Mouse (Mus musculus): Measurements from ENCODE around the gene Wdr24. TPM values are rescaled to one million over a fixed set of nuclear protein-coding genes. Genes with fewer than 3 reads are reported as not detected.
A peak's percentile ranks its signal among the peaks of the same experiment; 100 is the strongest.

Gene Wdr24
- polyA plus RNA-seq, 1 experiment: 33.6 TPM

DNA sequence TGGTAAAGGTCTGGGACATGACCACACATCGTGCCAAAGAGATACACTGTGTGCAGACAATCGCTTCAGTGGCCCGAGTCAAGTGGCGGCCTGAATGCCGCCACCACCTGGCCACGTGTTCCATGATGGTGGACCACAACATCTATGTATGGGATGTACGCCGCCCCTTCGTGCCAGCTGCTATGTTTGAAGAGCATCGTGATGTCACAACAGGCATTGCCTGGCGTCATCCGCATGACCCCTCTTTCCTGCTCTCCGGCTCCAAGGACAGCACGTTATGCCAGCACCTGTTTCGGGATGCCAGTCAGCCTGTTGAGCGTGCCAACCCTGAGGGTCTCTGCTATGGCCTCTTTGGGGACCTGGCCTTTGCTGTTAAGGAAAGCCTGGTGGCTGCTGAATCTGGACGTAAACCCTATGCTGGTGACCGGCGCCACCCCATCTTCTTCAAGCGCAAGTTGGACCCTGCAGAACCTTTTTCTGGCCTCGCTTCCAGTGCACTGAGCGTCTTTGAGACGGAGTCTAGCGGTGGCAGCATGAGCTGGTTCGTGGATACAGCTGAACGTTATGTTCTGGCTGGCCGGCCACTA is 2.6 kb downstream of the Wdr24 start:
- Histone ChIP-seq H3K4me1 (ENCODE audit: control insufficient read depth, insufficient read depth, insufficient read length) (peaks cover 21% of the 10 kb centered on the region), H3K4me3 (ENCODE audit: extremely low read depth, insufficient read depth, insufficient read length) (no peak overlapping the region), H3K27me3 (ENCODE audit: control insufficient read depth, insufficient read depth, low read length) (no peaks in the 10 kb centered on the region), H3K27ac (ENCODE audit: insufficient read depth, low read length) (no peak overlapping the region), H3K36me3 (ENCODE audit: control insufficient read depth, insufficient read depth, low read length) (peaks cover 11% of the 10 kb centered on the region)
- no peak for TF ChIP-seq POLR2A (IDR thresholded peaks at IDR 0.05; ENCODE audit: low read depth, low read length)
- TF ChIP-seq CTCF (IDR thresholded peaks at IDR 0.05; ENCODE audit: extremely low read depth, insufficient read depth, insufficient read length, insufficient replicate concordance): no peak
- 96% methylated on average over 27 of the region's 27 CpGs for WGBS
- no peak for DNase-seq (ENCODE audit: low read depth in 1 of 2, low spot score in 2 of 2)

DNA sequence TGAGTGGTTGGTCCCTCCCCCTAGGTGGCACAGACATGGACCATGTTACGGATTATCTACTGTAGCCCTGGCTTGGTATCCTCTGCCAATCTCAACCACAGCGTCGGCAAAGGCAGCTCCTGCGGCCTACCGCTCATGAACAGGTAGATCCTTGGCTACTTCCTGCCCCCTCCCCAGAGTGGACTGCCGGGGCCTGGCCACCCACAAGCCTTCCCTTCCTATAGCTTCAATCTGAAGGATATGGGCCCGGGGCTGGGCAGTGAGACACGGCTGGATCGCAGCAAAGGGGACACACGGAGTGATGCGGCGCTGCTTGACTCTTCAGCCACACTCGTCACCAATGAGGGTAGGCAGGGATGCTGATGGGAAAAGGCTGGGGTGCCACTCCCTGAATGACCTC is 3.6 kb downstream of the Wdr24 start:
- no peak overlapping the region for H3K27ac ChIP-seq (ENCODE audit: insufficient read depth, low read length)
- TF ChIP-seq POLR2A (IDR thresholded peaks at IDR 0.05; ENCODE audit: low read depth, low read length): no peak
- no peak for TF ChIP-seq CTCF (IDR thresholded peaks at IDR 0.05; ENCODE audit: extremely low read depth, insufficient read depth, insufficient read length, insufficient replicate concordance)
- no peak for DNase-seq (ENCODE audit: low read depth in 1 of 2, low spot score in 2 of 2)
- H3K36me3 ChIP-seq (ENCODE audit: control insufficient read depth, insufficient read depth, low read length): peaks cover 16% of the 10 kb centered on the region
- no peak overlapping the region for H3K4me3 ChIP-seq (ENCODE audit: extremely low read depth, insufficient read depth, insufficient read length)
- peaks cover 28% of the 10 kb centered on the region for H3K4me1 ChIP-seq (ENCODE audit: control insufficient read depth, insufficient read depth, insufficient read length)
- 96% methylated on average over 13 of the region's 13 CpGs for WGBS
- no peaks in the 10 kb centered on the region for H3K27me3 ChIP-seq (ENCODE audit: control insufficient read depth, insufficient read depth, low read length)

DNA sequence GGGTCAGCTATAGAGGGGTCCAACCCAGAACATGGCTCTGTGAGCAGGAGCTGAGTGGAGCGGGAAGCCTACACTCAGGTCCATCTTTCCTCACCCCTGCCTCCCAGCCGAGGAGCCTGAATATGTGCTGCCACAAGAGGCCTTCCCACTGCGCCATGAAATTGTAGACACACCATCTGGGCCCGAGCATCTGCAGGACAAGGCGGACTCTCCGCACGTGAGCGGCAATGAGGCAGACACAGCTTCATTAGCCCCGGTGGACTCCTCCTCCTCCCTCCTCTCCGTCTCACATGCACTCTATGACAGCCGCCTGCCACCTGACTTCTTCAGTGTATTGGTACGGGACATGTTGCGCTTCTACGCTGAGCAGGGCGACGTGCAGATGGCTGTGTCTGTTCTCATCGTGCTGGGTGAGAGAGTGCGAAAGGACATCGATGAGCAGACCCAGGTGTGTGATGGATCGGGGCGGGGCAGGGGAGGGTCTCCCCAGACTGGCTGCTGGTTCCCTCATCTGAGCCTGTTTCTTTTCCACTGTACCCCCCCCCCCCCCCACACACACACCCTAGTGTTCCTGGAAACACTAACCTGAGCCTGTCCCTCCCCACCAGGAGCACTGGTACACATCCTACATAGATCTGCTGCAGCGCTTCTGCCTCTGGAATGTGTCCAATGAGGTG is 4.3 kb downstream of the Wdr24 start:
- TF ChIP-seq CTCF (IDR thresholded peaks at IDR 0.05; ENCODE audit: extremely low read depth, insufficient read depth, insufficient read length, insufficient replicate concordance) (no peak), POLR2A (IDR thresholded peaks at IDR 0.05; ENCODE audit: low read depth, low read length) (no peak)
- Histone ChIP-seq H3K27ac (ENCODE audit: insufficient read depth, low read length) (no peak overlapping the region), H3K4me1 (ENCODE audit: control insufficient read depth, insufficient read depth, insufficient read length) (peaks cover 29% of the 10 kb centered on the region), H3K4me3 (ENCODE audit: extremely low read depth, insufficient read depth, insufficient read length) (no peak overlapping the region), H3K36me3 (ENCODE audit: control insufficient read depth, insufficient read depth, low read length) (peaks cover 16% of the 10 kb centered on the region), H3K27me3 (ENCODE audit: control insufficient read depth, insufficient read depth, low read length) (no peaks in the 10 kb centered on the region)
- DNase-seq (ENCODE audit: low read depth in 1 of 2, low spot score in 2 of 2): no peak
- WGBS: 94% methylated on average over 22 of the region's 22 CpGs

DNA sequence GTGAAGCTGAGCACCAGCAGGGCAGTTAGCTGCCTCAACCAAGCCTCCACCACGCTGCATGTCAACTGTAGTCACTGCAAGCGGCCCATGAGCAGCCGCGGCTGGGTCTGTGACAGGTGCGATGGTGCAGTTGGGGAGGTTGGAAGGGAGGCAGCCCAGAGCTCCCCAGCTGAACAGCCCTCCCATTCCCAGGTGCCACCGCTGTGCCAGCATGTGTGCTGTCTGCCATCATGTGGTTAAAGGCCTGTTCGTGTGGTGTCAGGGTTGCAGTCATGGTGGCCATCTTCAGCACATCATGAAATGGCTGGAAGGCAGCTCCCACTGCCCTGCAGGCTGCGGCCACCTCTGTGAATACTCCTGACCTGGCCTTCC is 4.8 kb downstream of the Wdr24 start:
- 87% methylated on average over 8 of the region's 8 CpGs for WGBS
- TF ChIP-seq POLR2A (IDR thresholded peaks at IDR 0.05; ENCODE audit: low read depth, low read length) (no peak), CTCF (IDR thresholded peaks at IDR 0.05; ENCODE audit: extremely low read depth, insufficient read depth, insufficient read length, insufficient replicate concordance) (no peak)
- peaks cover 29% of the 10 kb centered on the region for H3K4me1 ChIP-seq (ENCODE audit: control insufficient read depth, insufficient read depth, insufficient read length)

DNA sequence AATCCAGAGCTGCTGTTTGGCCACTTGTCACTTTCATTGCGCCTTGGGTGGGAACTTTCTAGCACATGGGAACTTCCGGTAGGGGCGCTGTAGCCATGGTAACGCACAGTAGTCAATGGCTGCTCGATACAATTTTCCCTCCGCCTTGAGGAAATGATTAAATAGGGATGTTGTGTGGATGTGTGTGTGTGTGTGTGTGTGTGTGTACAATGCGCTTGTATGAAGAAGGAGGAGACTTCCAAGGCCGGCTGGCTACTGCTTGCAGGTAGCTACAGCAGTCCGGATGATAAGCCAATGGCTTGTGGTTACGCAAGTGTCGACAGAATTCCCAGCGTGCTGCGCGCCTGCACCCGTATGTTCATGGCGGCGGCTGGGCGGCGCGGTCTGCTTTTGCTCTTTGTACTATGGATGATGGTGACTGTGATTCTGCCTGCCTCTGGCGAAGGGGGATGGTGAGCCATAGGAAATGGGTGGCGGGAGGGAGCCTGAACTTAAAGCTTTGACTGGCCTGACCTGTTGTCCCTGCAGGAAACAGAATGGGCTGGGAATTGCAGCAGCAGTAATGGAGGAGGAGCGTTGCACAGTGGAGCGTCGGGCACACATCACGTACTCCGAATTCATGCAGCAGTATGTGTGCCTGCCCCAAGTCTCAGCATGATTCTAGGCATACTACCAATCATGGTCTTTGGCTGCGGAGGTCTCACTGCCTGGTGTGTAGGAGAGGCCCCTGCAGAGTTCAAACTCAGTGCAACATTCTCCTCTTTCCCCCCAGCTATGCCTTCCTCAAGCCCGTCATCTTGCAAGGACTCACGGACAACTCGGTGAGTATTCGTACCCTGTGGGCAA is 5.5 kb downstream of the Wdr24 start, which contains the start of gene Jmjd8:
Gene Jmjd8, plus strand, starts transcription at position 156 of the 846 bp plus-strand sequence.
- H3K36me3 ChIP-seq (ENCODE audit: control insufficient read depth, insufficient read depth, low read length): peaks cover 16% of the 10 kb centered on the region
- 2% methylated on average over 32 of the region's 32 CpGs for WGBS

More for the DNA sequence above, 4.8 kb downstream of the Wdr24 start:
- Histone ChIP-seq H3K36me3 (ENCODE audit: control insufficient read depth, insufficient read depth, low read length) (peaks cover 16% of the 10 kb centered on the region), H3K27ac (ENCODE audit: insufficient read depth, low read length) (peak overlapping the region; percentile 7; the same call in 1 of the 2 replicates), H3K27me3 (ENCODE audit: control insufficient read depth, insufficient read depth, low read length) (no peaks in the 10 kb centered on the region), H3K4me3 (ENCODE audit: extremely low read depth, insufficient read depth, insufficient read length) (peak overlapping the region; percentile 66; the same call in 1 of the 2 replicates)
- no peak for DNase-seq (ENCODE audit: low read depth in 1 of 2, low spot score in 2 of 2)

DNA sequence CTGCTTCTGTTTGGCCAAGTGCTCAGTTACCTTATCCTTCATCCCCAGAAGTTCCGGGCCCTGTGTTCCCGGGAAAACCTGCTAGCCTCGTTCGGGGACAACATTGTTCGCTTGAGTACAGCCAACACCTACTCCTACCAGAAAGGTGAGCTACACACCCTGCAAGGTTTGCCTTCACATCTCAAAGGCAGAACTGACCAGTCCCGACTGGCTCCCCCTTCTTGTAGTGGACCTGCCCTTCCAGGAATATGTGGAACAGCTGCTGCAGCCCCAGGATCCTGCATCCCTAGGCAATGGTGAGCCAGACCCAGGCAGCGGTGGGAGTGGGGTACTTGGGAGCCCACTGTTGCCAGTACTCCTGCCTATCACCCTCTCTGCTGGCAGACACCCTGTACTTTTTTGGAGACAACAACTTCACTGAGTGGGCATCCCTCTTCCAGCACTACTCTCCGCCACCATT is 6.2 kb downstream of the Wdr24 start:
- TF ChIP-seq POLR2A (IDR thresholded peaks at IDR 0.05; ENCODE audit: low read depth, low read length) (no peak), CTCF (IDR thresholded peaks at IDR 0.05; ENCODE audit: extremely low read depth, insufficient read depth, insufficient read length, insufficient replicate concordance) (no peak)
- peak overlapping the region; percentile 66; the same call in 1 of the 2 replicates for H3K4me3 ChIP-seq (ENCODE audit: extremely low read depth, insufficient read depth, insufficient read length)
- H3K27ac ChIP-seq (ENCODE audit: insufficient read depth, low read length): no peak overlapping the region
- H3K4me1 ChIP-seq (ENCODE audit: control insufficient read depth, insufficient read depth, insufficient read length): peaks cover 25% of the 10 kb centered on the region; the same call in 1 of the 2 replicates
- H3K27me3 ChIP-seq (ENCODE audit: control insufficient read depth, insufficient read depth, low read length): no peaks in the 10 kb centered on the region
- H3K36me3 ChIP-seq (ENCODE audit: control insufficient read depth, insufficient read depth, low read length): peaks cover 16% of the 10 kb centered on the region
- 52% methylated on average over 8 of the region's 8 CpGs for WGBS
- DNase-seq (ENCODE audit: low read depth in 1 of 2, low spot score in 2 of 2): no peak

More for the DNA sequence above, 5.5 kb downstream of the Wdr24 start, which contains the start of gene Jmjd8:
- Histone ChIP-seq H3K4me1 (ENCODE audit: control insufficient read depth, insufficient read depth, insufficient read length) (peaks cover 29% of the 10 kb centered on the region), H3K4me3 (ENCODE audit: extremely low read depth, insufficient read depth, insufficient read length) (peak within 1 kb of the TSS; percentile 66), H3K27me3 (ENCODE audit: control insufficient read depth, insufficient read depth, low read length) (no peaks in the 10 kb centered on the region), H3K27ac (ENCODE audit: insufficient read depth, low read length) (peak within 1 kb of the TSS; percentile 64)
- peak; percentile 52 to 68 for DNase-seq (ENCODE audit: low read depth in 1 of 2, low spot score in 2 of 2)
- TF ChIP-seq CTCF (IDR thresholded peaks at IDR 0.05; ENCODE audit: extremely low read depth, insufficient read depth, insufficient read length, insufficient replicate concordance) (peak; percentile 23; the same call in 1 of the 2 replicates), POLR2A (IDR thresholded peaks at IDR 0.05; ENCODE audit: low read depth, low read length) (peak; percentile 56; the same call in 1 of the 2 replicates)
